Mouse (Mus musculus) layer of hippocampus, adult 2 months (tissue): ENCODE measurements around the gene Syt3. TPM values are rescaled to one million over a fixed set of nuclear protein-coding genes. Genes with fewer than 3 reads are reported as not detected.

ENCODE experiments used
- DNase-seq, 2 experiments: peaks; one replicate each; pipeline ENCODE4 v3.0.0; 2022; ENCODE audit warnings: low spot score in 2 of 2
- H3K27ac ChIP-seq: fragments of 200-600 bp; 2 replicates; pipeline ENCODE4 v1.8.1; 2022
- H3K4me3 ChIP-seq: fragments of 200-600 bp; 2 replicates; pipeline ENCODE4 v1.8.1; 2022; ENCODE audit warnings: mild to moderate bottlenecking
- CTCF ChIP-seq: fragments of 200-600 bp; conservative IDR thresholded peaks from 2 replicates; pipeline ENCODE4 v1.8.1; 2022; ENCODE audit warnings: antibody characterized with exemption, mild to moderate bottlenecking, moderate library complexity
- total RNA-seq, 2 experiments: library from RNA; stranded (reverse); gene quantifications; 2 replicates each; pipeline ENCODE4 v1.2.3; 2021

The Syt3 gene
- total RNA-seq, 2 experiments from 2014 or later, result 89.4 to 95.9 TPM

GRCm38 (mm10) chr7:44349043-44349442, 34.9 kb upstream of the Syt3 start:
- no peak for DNase-seq
- TF ChIP-seq CTCF, result no peak
- H3K27ac ChIP-seq, result no peak overlapping the region
- no peak overlapping the region for H3K4me3 ChIP-seq

- Histone ChIP-seq H3K4me3 (peak overlapping the region; percentile 1; the same call in 1 of the 2 replicates), H3K27ac (peak overlapping the region; percentile 75)
- DNase-seq, result peak; percentile 85 to 87
- TF ChIP-seq CTCF, result peak; percentile 95
Observed at GRCm38 (mm10) chr7:44350957-44351711, 32.8 kb upstream of the Syt3 start.

- no peak for TF ChIP-seq CTCF
- no peak for DNase-seq
- no peak overlapping the region for H3K4me3 ChIP-seq
- peak overlapping the region; percentile 75 for H3K27ac ChIP-seq
Observed at GRCm38 (mm10) chr7:44351881-44352749, 31.8 kb upstream of the Syt3 start.

GRCm38 (mm10) chr7:44352750-44353600, 30.9 kb upstream of the Syt3 start:
- TF ChIP-seq CTCF, result 0 out of 2 replicates have a peak, but pooled peaks have one; percentile 4
- DNase-seq, result peak in 1 of 2 experiments; percentile 21
- H3K27ac ChIP-seq, result peak overlapping the region; percentile 75
- H3K4me3 ChIP-seq, result no peak overlapping the region

- Histone ChIP-seq H3K27ac (peak overlapping the region; percentile 75), H3K4me3 (no peak overlapping the region)
- TF ChIP-seq CTCF, result no peak
- DNase-seq, result no peak
Observed at GRCm38 (mm10) chr7:44353601-44354340, 30.1 kb upstream of the Syt3 start.

GRCm38 (mm10) chr7:44355411-44355810, 28.5 kb upstream of the Syt3 start:
- no peak for TF ChIP-seq CTCF
- no peak overlapping the region for H3K4me3 ChIP-seq
- no peak for DNase-seq
- H3K27ac ChIP-seq, result peak overlapping the region; percentile 69

GRCm38 (mm10) chr7:44356590-44357481, 27.1 kb upstream of the Syt3 start:
- Histone ChIP-seq H3K27ac (peak overlapping the region; percentile 67; the same call in 1 of the 2 replicates), H3K4me3 (no peak overlapping the region)
- TF ChIP-seq CTCF, result no peak
- no peak for DNase-seq

GRCm38 (mm10) chr7:44357531-44357930, 26.4 kb upstream of the Syt3 start:
- no peak overlapping the region for H3K4me3 ChIP-seq
- peak overlapping the region; percentile 67; the same call in 1 of the 2 replicates for H3K27ac ChIP-seq
- no peak for DNase-seq
- no peak for TF ChIP-seq CTCF

- Histone ChIP-seq H3K27ac (peak overlapping the region; percentile 36; the same call in 1 of the 2 replicates), H3K4me3 (no peak overlapping the region)
- DNase-seq, result no peak
- TF ChIP-seq CTCF, result no peak
Observed at GRCm38 (mm10) chr7:44358012-44358411, 25.9 kb upstream of the Syt3 start.

GRCm38 (mm10) chr7:44358886-44359654, 24.8 kb upstream of the Syt3 start:
- peak in 1 of 2 experiments; percentile 18 for DNase-seq
- Histone ChIP-seq H3K27ac (peak overlapping the region; percentile 98), H3K4me3 (peak overlapping the region; percentile 66; the same call in 1 of the 2 replicates)
- no peak for TF ChIP-seq CTCF
